Mouse (Mus musculus) myocyte (in vitro differentiated cells): ENCODE results near the gene Pnmt.

ENCODE experiments used
- E2F4 ChIP-seq: IDR thresholded peaks from one replicate; pipeline ENCODE4 v1.6.1; 2011; ENCODE audit warnings: mild to moderate bottlenecking, control low read depth, moderate library complexity; ENCODE audit not compliant: insufficient read depth
- MAX ChIP-seq: IDR thresholded peaks from one replicate; pipeline ENCODE4 v1.6.1; 2011; ENCODE audit warnings: low read depth, mild to moderate bottlenecking, control low read depth
- MYOG ChIP-seq, 3 experiments: IDR thresholded peaks; one replicate each; pipeline ENCODE4 v1.6.1; 2011; ENCODE audit warnings: control low read depth in 2 of 3, low read depth in 2 of 3, mild to moderate bottlenecking in 2 of 3; ENCODE audit not compliant: insufficient read length in 2 of 3, control insufficient read depth in 1 of 3, insufficient read depth in 1 of 3
- POLR2A ChIP-seq: IDR thresholded peaks from one replicate; pipeline ENCODE4 v1.6.1; 2011; ENCODE audit warnings: low read depth, mild to moderate bottlenecking, control low read depth, moderate library complexity; ENCODE audit not compliant: insufficient read length
- SRF ChIP-seq: IDR thresholded peaks from one replicate; pipeline ENCODE4 v1.6.1; 2011; ENCODE audit warnings: low read depth; ENCODE audit not compliant: control insufficient read depth, insufficient read length
- TCF12 ChIP-seq: IDR thresholded peaks from one replicate; pipeline ENCODE4 v1.6.1; 2011; ENCODE audit warnings: mild to moderate bottlenecking, control low read depth; ENCODE audit not compliant: poor library complexity, insufficient read depth, severe bottlenecking
- TCF3 ChIP-seq: IDR thresholded peaks from one replicate; pipeline ENCODE4 v1.6.1; 2011; ENCODE audit warnings: low read depth, control low read depth; ENCODE audit not compliant: insufficient read length
- USF1 ChIP-seq: IDR thresholded peaks from one replicate; pipeline ENCODE4 v1.6.1; 2011; ENCODE audit warnings: low read depth, mild to moderate bottlenecking, control low read depth, moderate library complexity

DNA sequence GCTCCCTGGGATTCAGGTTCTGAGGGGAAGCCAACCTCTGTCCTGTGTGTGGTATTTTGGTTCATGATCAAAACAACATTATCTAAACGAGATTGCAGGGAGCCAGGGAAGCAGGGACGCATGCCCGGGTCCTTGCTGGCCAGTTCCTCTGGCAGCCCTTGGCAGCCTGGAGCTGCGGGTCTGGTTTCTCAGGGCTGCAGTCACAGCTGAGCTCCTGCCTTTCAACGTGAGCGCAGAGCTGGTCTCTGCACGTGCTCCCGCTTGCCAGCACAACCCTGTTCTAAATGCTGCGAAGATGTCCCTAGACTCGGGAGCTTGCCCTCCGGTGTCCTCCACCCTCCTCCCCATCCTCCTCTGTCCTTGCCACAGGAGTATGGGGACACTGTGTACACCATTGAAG lies 8.5 kb upstream of the Pnmt start:
- TF ChIP-seq POLR2A (no peak), MYOG (IDR thresholded peaks at IDR 0.05; ENCODE audit: control insufficient read depth in 1 of 3, insufficient read depth in 1 of 3, insufficient read length in 2 of 3, low read depth in 2 of 3) (no peak), MAX (no peak), USF1 (no peak), TCF12 (no peak), SRF (no peak), E2F4 (no peak), TCF3 (no peak)
